Mouse (Mus musculus) frontal cortex, adult 2 months (tissue): ENCODE measurements around the gene Igsf3. TPM values are rescaled to one million over a fixed set of nuclear protein-coding genes. Genes with fewer than 3 reads are reported as not detected.

Experiments used
- DNase-seq, 2 experiments: peaks; one replicate each; pipeline ENCODE4 v3.0.0; 2022; ENCODE audit warnings: low spot score in 1 of 2; ENCODE audit errors: extremely low spot score in 1 of 2
- polyA plus RNA-seq: library from polyadenylated mRNA; depleted of rRNA; stranded (reverse); fragments of >200 nt; gene quantifications from 2 replicates; pipeline ENCODE4 v1.2.3, GENCODE M21; 2012

The Igsf3 gene
- polyA plus RNA-seq, 1 experiment, result 13.4 TPM

DNA sequence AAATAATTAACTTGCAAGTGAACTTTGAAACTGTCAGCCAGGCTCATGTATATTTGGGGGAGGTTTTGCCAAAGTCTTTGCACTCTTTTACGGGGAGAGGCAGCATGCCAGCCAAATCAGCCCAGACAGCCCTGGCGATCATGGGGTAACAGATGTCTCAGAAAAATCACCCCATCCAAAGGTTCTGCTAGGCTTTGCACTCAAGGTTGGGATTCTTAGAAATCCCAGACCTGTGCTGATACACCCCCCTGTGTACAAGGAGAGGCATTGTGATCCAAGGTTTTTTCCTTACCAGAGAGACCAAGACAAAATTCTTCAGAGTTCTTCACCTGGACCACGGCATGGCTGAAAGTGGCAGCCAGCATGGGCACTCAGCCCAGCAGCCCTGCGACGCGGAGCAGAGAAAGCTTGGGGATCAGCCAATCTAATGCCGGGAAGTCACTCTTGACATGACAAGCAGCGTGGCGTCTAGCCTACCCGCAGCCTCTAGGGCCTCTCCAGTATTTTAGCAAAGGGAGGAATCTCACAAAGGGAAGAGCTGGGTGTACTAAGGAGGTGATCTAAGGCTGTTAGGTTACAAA lies 7.5 kb upstream of the Igsf3 start:
- no peak for DNase-seq

DNA sequence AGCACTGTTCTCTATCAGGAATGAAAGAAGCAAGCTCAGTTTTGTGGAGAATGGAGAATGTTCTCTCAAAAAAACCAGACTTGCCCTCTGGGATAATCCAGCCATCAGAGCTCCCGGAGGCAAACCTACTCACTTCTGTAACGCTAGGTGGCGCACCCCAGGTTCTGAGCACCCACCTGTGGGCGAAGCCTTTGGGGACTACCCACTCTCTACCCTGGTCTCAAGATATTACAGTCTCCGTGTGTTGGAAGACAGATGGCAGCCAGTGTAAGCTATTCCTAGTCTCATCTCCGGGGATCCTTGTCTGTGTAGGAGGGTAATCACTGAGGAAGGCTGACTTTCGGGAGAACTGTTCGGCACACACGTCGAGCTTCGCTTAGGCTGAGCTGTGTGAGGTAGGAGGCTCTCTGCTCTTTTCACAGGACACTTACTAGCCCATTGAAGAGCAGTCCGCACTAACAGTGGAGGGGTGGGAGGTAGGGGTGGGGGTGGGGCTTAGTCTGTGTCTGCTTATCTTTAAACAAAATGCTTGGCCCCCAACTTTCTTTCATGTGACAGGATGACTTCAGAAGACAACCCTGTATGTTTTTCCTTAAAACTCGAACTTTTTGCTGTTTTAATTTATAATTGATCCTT lies 4.4 kb upstream of the Igsf3 start:
- DNase-seq, result peak; percentile 89 to 93

DNA sequence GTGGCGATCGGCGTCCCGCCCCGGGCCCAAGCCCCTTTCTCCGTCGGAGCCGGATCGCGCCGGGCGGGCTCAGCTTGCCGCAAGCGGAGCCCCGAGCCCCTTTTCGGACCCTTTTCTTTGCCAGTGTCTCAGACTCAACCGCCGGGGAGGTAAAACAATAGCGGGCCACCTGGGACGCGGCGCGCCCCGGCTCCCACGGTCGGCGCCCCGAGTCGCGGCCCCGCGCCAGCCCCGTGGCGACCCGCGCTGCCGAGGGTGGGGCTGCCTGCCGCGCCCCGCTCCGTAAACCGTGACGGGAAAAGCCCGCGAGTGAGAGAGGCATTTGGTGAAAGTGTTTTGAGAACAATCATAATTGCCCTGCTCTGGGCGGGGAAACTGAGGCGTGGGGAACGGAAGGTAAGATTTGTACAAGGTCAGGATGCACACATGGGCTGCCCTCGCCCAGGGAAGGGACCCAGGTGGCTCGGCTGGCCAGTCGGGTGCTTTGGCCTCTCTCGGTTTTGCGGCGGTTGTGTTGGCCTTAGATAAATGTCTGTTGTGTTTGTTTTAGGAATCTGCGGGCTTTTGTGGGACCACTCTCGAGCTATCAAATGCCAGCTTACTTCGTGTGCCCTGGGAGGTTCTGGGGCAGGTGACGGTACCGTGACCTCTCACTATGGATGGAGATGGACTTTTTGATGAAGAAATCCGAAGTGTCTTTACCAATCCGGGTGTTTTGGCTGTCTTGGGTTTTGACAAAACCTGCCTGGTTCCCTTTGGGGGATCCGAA lies 557 bp downstream of the Igsf3 start:
- DNase-seq, result no peak

DNA sequence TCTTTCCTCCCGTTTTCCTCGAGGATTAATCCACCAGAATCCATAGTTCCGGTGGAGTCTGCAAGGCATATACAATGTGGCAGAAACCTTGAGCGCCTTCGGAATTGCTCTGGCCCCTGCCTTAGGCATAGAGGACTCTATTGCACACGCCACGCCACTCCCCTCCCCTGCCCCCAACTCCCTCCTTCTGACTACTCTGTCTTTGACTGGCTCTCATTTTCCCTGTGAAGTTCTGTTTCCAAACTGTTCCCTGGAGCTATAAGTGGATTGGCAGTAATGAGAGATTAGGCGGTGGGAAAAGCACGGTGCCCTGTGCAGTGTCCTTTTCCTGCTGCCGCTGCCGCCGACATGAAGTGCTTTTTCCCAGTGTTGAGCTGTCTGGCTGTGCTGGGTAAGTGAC lies 1.2 kb downstream of the Igsf3 start:
- DNase-seq, result no peak

DNA sequence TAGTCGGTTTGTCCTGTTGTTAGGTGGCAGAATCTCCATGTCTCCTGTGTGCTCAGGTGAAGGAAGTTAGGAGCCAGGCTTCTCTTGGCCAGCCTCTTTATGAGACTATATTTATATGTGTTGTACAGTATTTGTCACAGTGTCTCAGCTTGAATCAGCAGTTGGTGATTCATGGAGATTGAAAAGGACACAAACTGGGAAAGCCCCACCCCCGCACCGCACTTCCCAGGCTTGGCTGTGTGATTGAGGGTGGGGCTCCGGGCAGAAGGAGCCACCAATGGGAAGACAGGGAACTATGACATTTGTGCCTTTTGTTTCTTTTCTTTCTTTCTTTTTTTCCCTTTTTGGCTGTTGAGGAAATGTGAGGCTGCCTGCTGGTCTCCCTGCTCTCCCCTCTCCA lies 2.9 kb downstream of the Igsf3 start:
- peak; percentile 54 to 88 for DNase-seq

DNA sequence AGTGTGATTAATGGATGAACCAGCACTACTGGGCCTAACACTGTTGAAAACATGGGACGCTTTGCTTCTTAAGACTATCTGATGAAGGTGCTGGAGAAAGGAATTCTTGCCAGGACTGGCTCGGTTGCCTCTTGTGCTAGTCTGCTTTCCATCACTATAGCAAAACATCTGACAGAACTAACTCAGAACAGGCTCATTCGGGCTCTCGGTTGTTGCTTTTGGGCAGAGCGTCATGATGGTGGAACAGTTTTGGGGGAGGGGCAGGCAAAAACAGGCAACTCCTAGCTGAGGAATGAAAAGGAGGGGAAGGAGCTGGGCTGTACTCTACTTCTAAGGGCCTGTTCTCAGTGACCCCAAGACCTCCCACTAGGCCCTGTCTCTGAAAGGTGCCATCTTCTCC lies 4.8 kb downstream of the Igsf3 start:
- no peak for DNase-seq

DNA sequence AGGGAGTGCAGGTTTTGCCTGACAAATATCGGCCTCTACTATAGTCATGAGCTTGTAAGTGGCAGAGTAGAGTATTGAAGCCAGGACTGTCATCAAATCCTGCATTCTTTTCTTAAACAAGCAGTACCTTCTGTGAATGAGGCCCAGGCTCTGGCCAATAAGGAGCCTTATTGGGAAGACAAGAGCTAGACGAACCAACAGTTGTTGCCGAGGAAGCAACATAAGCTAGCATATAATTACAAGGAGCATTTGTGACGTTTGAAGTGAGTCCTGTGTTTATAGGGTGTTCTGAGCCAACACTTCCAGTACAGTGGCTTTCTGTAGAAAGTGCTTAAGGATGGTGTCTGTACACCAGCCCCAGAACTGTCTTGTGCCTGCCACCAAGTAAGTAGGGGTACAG lies 5.9 kb downstream of the Igsf3 start:
- no peak for DNase-seq

DNA sequence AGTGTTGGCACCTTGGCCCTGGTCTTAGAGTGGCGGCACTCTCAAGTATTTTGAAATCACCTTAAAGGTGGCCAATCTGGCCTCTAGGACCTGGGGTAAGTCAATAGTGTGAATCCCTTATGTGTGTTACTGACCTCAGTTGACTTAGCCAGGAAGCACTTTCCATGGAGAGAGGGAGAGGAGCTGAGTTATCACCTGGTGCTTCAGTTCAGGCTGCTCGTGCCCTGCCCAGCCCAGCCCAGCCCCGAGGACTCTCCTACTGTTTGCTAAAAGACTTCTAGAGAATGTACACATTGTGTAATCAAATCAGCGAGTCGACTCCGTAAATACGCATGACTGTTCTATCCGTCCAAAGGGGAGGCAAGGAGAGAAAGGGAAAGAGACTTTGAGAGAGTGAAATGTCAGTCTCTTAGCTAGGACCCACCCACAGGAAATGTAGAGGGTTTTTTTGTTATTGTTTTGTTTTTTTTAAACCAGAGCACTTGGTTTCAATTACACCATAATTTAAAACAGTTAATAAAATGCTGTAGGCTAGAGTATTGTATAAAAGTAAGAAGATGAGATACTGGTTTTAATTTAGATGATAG lies 9.6 kb downstream of the Igsf3 start:
- no peak for DNase-seq

DNA sequence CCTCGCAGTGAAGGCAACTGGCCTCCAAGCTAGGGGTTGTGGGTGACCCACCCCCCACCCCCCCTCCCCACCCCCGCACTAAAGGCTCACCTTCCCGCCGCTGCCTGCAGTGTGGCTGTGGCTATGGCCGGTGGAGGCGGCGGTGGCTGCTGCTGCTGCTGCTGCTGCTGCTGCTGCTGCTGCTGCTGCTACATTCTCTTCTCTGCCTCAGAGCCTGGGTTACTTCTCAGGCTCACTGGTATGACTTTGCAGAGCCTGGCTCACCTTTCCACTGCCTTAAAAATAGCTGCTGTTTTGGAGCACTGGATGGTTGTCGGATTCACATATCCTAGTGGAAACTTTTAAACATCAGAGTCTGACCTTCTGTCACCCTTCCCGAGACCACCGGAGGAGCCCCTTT lies 11.0 kb downstream of the Igsf3 start:
- no peak for DNase-seq

DNA sequence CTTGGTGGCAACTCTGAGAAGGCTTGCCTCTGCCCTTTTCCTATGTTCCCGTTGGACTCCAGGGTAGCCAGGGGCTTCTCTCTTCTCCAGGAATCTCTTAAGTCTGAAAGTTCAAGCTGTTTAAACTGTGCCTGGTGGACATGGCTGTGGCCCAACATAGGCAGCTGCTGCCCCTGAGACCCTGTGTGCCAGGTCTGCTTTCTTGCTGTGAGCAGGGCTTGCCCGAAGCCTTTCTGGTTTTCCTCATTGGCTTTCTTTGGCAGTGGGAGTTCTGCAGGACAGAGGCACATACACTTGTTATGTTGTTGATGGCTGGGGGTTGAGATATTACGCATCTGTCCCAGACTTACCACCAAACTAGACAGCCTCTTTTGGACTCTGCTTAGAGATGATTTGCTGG lies 12.7 kb downstream of the Igsf3 start:
- no peak for DNase-seq

DNA sequence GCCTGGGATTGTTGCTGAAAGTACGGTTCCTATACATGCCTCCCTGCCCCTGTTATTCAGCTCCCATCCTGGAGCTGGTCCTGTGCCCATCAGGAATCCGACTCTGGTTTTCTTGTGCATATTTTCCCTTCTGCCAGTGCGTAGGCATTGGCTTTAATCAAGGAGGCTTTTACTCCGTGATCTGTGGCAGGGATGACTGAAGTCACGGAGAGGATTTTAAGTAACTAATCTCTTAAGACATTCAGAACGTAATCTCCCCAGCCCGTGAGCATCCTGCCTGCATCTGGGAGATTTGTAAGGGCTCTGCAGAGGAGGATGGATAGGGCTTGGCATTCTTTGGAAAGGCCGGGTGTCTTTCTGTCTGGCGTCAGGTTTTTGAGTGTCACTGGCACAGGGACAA lies 13.6 kb downstream of the Igsf3 start:
- DNase-seq, result no peak

DNA sequence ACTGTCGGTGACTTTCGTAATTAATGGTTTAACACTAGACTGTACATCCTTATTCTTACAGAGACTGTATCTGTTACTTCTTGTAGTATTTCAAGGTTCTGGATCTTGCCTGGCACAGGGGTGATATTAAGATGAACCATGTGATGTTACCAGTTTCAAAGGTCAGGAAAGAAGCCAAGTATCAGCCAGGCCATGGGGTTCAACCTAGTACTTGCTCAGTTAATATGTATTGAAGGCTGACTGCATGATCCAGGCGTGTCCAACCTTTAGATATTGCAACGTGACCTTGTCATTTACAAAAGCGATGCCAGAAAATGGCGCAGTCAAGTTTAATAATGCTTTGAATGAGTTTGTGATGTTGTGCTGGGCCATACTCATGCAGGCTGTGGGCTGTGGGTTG lies 15.1 kb downstream of the Igsf3 start:
- no peak for DNase-seq

DNA sequence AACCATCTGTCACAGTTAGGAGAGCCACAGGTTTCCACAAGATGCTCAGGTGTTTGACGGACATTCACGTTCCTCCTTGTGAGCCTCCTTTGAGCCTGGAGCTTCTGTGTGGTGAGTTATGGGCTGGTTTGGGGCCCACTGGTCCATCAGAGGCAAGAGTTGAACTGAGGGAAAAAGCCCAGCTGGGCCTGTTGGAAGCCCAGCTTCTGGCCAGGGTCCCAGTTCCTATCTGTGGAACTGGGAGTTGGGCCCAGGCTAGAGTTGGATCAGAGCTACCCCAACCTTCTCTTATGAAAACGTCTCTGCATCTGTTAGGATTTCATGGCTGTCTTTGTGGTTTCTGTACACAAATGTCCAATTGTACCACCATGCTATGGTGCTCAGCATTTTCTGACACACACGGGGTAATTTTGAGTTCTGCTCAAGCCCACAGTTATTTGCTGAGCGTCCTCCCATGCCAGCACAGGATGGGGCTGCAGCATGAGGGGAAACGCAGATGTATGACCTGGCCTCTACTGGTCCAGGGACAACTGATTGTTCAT lies 16.3 kb downstream of the Igsf3 start:
- DNase-seq, result no peak

DNA sequence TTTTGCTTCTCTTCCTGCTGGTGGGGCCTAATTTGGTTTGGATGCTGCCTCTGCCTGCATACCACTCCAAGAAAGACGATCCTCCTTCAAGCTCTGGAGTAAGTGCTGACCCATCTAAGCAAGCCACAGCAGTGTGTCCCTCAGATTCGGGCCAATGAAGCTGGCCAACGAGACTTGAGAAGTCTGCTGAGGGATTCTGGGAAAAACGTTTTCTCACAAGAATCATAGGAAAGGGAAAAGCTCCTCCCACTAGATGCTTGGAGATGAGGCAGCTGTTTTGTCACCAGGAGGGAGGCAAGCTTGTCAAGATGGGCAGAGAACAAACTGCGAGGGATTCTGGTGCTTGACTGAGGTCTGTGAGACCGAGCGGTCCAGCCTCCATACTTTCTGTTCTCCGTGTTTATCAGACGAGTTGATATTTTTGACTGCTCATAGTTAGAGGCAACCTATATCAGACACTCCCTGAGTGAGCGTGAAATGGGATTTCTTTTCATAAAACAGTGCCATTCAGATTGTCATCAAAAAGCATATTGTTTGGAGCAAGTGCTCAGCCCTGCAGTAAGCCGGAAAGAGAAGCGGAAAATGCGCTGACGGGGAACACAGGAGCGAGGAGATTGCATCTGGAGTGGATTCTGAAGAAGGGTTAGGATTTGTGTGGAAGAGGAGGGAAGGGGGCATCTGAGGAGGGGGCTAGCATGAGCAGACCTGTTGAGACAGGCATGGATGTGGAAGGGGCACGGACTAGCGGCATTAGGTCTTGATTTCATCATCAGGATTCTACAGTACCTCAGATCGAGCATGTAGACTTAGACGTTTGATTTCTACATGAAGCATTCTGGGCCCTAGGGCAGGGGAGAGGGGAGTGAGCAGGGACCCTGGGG lies 17.0 kb downstream of the Igsf3 start:
- DNase-seq, result no peak

DNA sequence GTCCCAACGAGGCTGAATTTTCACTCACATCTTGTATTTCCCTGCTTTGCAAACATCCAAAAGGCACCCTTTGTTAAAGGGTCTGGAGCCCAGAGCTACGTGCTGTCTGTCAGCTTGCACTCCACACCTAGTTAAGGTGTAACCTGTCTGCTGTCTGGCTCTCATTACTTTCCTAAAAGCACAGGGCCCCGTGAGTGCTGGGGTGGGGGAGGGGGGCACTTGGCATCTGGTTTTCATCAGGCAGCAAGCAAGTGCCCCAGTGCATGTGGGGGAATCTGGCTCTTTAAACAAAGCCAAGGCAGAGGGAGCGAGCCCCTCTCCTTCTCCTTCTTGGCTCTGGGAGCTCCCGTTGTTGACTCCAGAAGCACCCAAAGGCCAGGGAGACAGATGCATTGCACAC lies 18.5 kb downstream of the Igsf3 start:
- DNase-seq, result no peak

DNA sequence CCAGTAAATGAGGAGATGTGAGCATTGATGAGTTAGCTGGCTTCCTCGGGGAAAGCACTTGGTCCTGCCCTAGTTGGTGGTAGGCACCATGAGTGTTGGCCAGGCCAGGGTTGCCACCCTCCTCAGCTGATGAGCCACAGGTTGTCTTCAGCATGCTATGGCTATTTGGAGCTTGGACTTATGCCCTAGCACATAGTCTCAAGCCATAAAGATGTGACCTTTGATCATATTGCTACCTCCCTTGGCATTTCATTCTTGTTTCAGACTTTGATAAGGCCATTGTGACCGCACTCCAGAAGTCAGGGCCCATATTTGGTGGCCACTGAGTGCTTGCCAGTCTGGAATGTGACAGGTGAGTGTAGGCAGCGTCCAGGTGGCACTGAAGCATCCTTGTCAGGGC lies 19.2 kb downstream of the Igsf3 start:
- no peak for DNase-seq

DNA sequence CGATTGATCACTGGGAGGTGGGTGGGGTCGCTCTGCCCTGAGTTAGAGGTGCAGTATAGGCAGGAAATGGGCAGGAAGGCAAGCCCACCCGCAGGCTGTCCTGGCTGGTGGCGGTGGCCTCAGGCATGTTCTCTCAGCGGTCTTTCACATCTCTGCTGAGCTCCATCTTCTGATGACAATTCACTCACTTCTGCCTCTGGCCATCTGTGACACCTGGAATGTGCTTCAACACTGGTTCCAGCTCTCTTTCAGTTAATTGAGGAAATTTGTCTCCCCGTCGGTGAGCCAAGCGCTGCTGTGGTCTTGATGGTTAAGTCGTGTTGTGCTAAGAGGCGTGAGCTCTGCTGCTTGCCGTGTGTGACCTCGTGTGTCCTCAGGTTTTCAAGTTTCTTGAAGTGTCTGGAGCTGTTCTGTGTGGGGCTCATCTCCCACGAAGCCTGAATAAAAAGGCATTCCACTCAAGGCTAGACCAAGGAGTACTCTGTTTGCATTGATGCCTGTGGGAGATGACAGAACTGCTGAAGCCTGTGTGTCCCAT lies 19.9 kb downstream of the Igsf3 start:
- no peak for DNase-seq

DNA sequence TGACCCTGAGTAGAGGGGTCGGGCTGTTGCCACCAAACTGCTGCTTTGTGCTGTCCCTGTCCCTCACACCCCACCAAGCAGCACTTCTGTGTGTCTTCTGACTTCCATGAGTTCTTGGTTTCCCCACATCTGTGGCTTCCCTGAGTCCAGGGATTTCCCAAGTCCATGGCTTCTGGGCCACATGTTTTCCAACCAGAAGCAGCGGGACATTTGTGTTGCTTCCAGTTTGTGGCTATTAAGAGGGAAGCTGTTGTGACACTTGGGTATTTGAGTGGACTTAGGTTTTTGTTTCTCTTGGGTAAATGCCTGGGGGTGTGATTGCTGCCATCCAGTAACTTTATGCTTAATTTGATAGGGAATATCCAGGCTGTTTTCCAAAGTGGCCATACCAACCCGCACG lies 20.5 kb downstream of the Igsf3 start:
- no peak for DNase-seq

DNA sequence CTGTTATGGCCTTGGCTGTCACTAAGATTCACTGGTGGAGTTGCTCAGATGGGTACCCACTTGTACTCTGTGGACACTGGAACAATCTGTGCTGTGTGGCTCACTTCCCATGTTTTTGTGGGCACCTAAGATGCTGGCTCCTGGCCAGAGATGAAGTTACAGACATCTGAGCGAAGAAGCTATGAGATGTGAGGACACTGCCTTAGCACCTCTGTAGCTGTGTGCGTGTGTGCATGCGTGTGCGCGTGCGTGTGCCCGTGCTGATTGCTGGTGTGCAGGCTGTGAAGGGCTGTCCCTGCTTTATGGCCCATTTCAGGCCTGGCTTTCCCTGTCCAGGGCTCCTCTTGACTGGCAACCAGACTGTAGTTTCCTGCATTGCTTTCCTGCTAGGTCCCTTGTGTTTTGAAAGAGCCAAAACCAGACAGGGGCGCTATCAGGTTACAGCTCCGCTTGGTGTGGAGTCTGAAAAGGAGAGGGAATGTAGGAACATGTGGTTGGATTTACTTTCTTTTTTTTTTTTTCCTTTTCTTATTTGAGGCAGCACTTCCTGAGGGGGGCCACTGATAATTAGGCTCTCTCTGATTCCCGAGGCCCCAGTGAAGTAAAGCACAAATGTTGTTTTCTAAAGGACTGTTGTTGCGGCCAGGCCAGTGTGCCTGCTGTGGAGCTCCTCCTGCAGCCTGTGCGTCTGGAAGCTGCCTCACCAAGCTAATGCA lies 21.3 kb downstream of the Igsf3 start:
- DNase-seq, result no peak

DNA sequence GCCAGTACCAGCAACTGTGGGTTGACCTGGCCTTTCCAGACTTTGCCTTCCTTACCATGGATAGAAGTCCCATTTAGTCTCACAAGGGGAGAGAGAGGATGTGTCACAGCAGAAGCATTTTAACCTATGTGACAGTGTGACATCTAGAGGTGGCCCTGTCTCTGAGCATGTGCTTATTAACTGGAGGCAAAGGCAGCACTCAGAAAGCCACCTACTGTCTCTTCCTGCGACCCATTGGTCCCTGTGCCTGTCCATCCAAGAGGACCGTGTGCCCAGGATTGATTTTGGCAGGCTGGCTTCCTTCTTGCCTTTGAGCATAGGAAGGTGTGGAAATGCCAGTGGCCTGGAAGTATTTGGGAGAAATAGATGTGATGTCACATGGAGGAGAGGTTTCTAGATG lies 22.0 kb downstream of the Igsf3 start:
- no peak for DNase-seq
